Mouse (Mus musculus) cerebellum, postnatal 36 days (tissue): ENCODE measurements around the gene Pfn2.
A peak's percentile ranks its signal among the peaks of the same experiment; 100 is the strongest.

Experiments used
- DNase-seq, 2 experiments: peaks; one replicate each; pipeline ENCODE4 v3.0.0; 2021 to 2022; ENCODE audit warnings: mixed read lengths in 2 of 2

Gene Pfn2

GRCm38 (mm10) chr3:57847760-57848185, at the start of gene Pfn2:
TSS of gene Pfn2 (minus strand) at chr3:57848079.
- peak; percentile 79 to 81 for DNase-seq

GRCm38 (mm10) chr3:57882945-57883344, 35.1 kb upstream of the Pfn2 start:
- no peak for DNase-seq

DNA sequence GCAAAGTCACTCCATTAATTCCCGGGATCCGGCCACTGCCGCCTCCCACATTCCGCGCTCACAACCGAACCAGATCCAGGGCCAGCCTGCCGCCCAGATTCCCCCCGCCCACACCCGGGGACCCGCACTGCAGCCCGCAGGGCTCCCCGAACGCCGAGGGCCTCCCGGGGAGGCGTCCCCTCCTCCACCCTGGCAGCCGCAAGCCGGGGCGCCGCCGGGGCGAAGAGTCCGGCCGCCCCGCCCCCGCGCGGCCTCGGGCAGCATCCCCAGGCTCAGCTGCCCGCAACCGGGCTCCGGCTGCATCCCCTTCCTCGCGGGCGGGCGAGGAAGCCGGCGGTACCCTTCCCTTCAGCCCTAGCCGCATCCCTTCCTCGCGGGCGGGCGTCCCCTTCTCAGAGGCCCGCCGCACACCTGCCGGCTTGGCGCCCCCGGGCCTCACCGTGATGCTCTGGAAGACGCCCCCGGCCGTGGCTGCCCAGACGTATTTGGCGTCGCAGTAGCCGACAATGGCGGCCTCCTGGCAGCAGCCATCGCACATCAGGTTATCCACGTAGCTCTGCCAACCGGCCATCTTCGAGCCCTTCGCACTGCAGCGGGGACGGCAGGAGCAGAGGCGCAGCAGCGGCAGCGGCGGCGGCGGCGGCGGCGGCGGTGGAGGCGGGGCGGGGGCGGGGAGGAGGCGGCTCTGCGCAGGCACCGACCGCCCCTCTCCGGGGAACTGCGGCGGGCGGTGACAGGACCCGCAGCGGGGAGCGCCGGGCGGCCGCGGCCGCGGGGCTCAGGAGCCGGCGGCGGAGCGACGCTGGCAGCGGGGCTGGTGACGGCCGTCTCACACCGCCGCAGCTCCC, 743 bp downstream of the Pfn2 start:
- peak; percentile 65 to 67 for DNase-seq

DNA sequence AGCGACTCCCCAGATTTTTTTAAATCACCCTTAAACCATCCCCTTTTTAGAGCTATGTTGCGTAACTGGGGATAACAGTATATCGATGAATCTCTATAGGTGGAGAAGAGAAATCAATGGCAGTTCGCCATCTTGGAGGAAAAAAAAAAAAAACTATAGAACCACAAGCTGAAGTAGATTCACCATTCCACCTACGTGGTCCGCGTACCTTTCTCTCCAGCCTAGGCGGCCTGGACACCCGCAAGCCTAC, 1.3 kb downstream of the Pfn2 start:
- no peak for DNase-seq

- peak; percentile 14 to 31 for DNase-seq
Observed at GRCm38 (mm10) chr3:57845786-57846661, 1.9 kb downstream of the Pfn2 start.

GRCm38 (mm10) chr3:57843775-57844174, 4.1 kb downstream of the Pfn2 start:
- no peak for DNase-seq

GRCm38 (mm10) chr3:57836911-57837310, 11.0 kb downstream of the Pfn2 start:
- no peak for DNase-seq

GRCm38 (mm10) chr3:57833585-57833984, 14.3 kb downstream of the Pfn2 start:
- DNase-seq: no peak

DNA sequence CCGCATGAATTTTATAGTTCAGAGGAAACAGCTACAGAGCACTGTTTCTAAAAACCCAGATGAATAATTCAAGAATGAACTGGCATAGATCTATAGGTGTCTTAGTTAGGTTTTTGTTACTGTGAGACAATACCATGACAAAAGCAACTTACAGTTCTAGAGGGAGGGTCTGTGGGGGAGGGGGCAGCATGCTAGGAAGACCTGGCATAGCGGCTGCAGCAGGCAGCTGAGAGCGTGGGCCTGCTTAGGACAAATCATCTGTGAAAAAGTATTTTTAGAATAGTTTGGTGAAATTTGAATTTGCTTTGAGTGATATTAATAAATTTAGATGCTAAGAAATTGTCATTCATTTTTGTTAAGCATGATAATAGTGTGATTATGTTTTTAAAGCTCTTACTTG, 22.0 kb downstream of the Pfn2 start:
- no peak for DNase-seq

- DNase-seq: no peak
Observed at GRCm38 (mm10) chr3:57815447-57815846, 32.4 kb downstream of the Pfn2 start.

GRCm38 (mm10) chr3:57795071-57795470, 52.8 kb downstream of the Pfn2 start:
- peak in 1 of 2 experiments; percentile 20 for DNase-seq
